Mouse (Mus musculus): Measurements from ENCODE around the gene Kif14. TPM values are rescaled to one million over a fixed set of nuclear protein-coding genes. Genes with fewer than 3 reads are reported as not detected.
A peak's percentile ranks its signal among the peaks of the same experiment; 100 is the strongest.

The Kif14 gene
- polyA plus RNA-seq, 1 experiment from 2014 or later: 5.4 TPM

- Histone ChIP-seq H3K27ac (no peak overlapping the region), H3K4me3 (no peak overlapping the region), H3K9me3 (no peaks in the 10 kb centered on the region), H3K4me1 (peaks cover 31% of the 10 kb centered on the region), H3K27me3 (ENCODE audit: insufficient read depth, poor library complexity, severe bottlenecking) (peaks cover 4% of the 10 kb centered on the region; the same call in 1 of the 2 replicates), H3K36me3 (no peaks in the 10 kb centered on the region)
- 89% methylated on average over 5 of the region's 5 CpGs for WGBS
- DNase-seq (ENCODE audit: low spot score): no peak
Measured at GRCm38 (mm10) chr1:136566386-136566785, 100.2 kb downstream of the Kif14 start.

- DNase-seq (ENCODE audit: low spot score): no peak
- no peaks in the 10 kb centered on the region for H3K9me3 ChIP-seq
- no peaks in the 10 kb centered on the region for H3K36me3 ChIP-seq
- H3K27me3 ChIP-seq (ENCODE audit: insufficient read depth, poor library complexity, severe bottlenecking): peaks cover 4% of the 10 kb centered on the region; the same call in 1 of the 2 replicates
- no peak overlapping the region for H3K4me3 ChIP-seq
- H3K4me1 ChIP-seq: peaks cover 18% of the 10 kb centered on the region
- WGBS: 89% methylated on average over 4 of the region's 4 CpGs
- no peak overlapping the region for H3K27ac ChIP-seq
Measured at GRCm38 (mm10) chr1:136567641-136568040, 101.5 kb downstream of the Kif14 start.

- no peak overlapping the region for H3K4me3 ChIP-seq
- DNase-seq (ENCODE audit: low spot score): no peak
- H3K36me3 ChIP-seq: no peaks in the 10 kb centered on the region
- no peak overlapping the region for H3K27ac ChIP-seq
- H3K27me3 ChIP-seq (ENCODE audit: insufficient read depth, poor library complexity, severe bottlenecking): peaks cover 4% of the 10 kb centered on the region; the same call in 1 of the 2 replicates
- no peaks in the 10 kb centered on the region for H3K9me3 ChIP-seq
- 91% methylated on average over 11 of the region's 11 CpGs for WGBS
- peaks cover 11% of the 10 kb centered on the region for H3K4me1 ChIP-seq
Measured at GRCm38 (mm10) chr1:136568738-136569194, 102.6 kb downstream of the Kif14 start.

GRCm38 (mm10) chr1:136569206-136569605 is 103.1 kb downstream of the Kif14 start:
- DNase-seq (ENCODE audit: low spot score): no peak
- WGBS: 85% methylated on average over 8 of the region's 8 CpGs

GRCm38 (mm10) chr1:136569626-136570297 is 103.6 kb downstream of the Kif14 start:
- WGBS: 29% methylated on average over 20 of the region's 20 CpGs
- H3K4me3 ChIP-seq: peak overlapping the region; percentile 48
- H3K9me3 ChIP-seq: no peaks in the 10 kb centered on the region
- H3K27ac ChIP-seq: peak overlapping the region; percentile 47
- DNase-seq (ENCODE audit: low spot score): no peak
- peaks cover 11% of the 10 kb centered on the region for H3K4me1 ChIP-seq
- H3K36me3 ChIP-seq: no peaks in the 10 kb centered on the region
- H3K27me3 ChIP-seq (ENCODE audit: insufficient read depth, poor library complexity, severe bottlenecking): peaks cover 4% of the 10 kb centered on the region; the same call in 1 of the 2 replicates

More at GRCm38 (mm10) chr1:136569206-136569605, 103.1 kb downstream of the Kif14 start:
- peaks cover 11% of the 10 kb centered on the region for H3K4me1 ChIP-seq
- H3K36me3 ChIP-seq: no peaks in the 10 kb centered on the region
- H3K4me3 ChIP-seq: no peak overlapping the region
- peaks cover 4% of the 10 kb centered on the region; the same call in 1 of the 2 replicates for H3K27me3 ChIP-seq (ENCODE audit: insufficient read depth, poor library complexity, severe bottlenecking)
- H3K27ac ChIP-seq: no peak overlapping the region
- no peaks in the 10 kb centered on the region for H3K9me3 ChIP-seq

GRCm38 (mm10) chr1:136570298-136570653 is 104.1 kb downstream of the Kif14 start:
- Histone ChIP-seq H3K4me1 (peaks cover 11% of the 10 kb centered on the region), H3K36me3 (no peaks in the 10 kb centered on the region), H3K9me3 (no peaks in the 10 kb centered on the region), H3K27me3 (ENCODE audit: insufficient read depth, poor library complexity, severe bottlenecking) (peaks cover 4% of the 10 kb centered on the region; the same call in 1 of the 2 replicates), H3K4me3 (peak overlapping the region; percentile 48), H3K27ac (peak overlapping the region; percentile 47)
- WGBS: 4% methylated on average over 13 of the region's 13 CpGs
- DNase-seq (ENCODE audit: low spot score): no peak

- 79% methylated on average over 9 of the region's 9 CpGs for WGBS
- H3K27me3 ChIP-seq (ENCODE audit: insufficient read depth, poor library complexity, severe bottlenecking): peaks cover 4% of the 10 kb centered on the region; the same call in 1 of the 2 replicates
- peaks cover 11% of the 10 kb centered on the region for H3K4me1 ChIP-seq
- H3K27ac ChIP-seq: 0 out of 2 replicates have a peak overlapping the region, but pooled peaks have one; percentile 16
- H3K36me3 ChIP-seq: no peaks in the 10 kb centered on the region
- DNase-seq (ENCODE audit: low spot score): no peak
- no peaks in the 10 kb centered on the region for H3K9me3 ChIP-seq
- H3K4me3 ChIP-seq: no peak overlapping the region
Measured at GRCm38 (mm10) chr1:136570976-136571375, 104.8 kb downstream of the Kif14 start.

GRCm38 (mm10) chr1:136571530-136571929 is 105.4 kb downstream of the Kif14 start:
- 83% methylated on average over 10 of the region's 10 CpGs for WGBS
- H3K4me1 ChIP-seq: peaks cover 11% of the 10 kb centered on the region
- H3K27ac ChIP-seq: no peak overlapping the region
- H3K27me3 ChIP-seq (ENCODE audit: insufficient read depth, poor library complexity, severe bottlenecking): peaks cover 4% of the 10 kb centered on the region; the same call in 1 of the 2 replicates
- no peak for DNase-seq (ENCODE audit: low spot score)
- H3K9me3 ChIP-seq: no peaks in the 10 kb centered on the region
- no peak overlapping the region for H3K4me3 ChIP-seq
- H3K36me3 ChIP-seq: no peaks in the 10 kb centered on the region

- no peaks in the 10 kb centered on the region for H3K9me3 ChIP-seq
- peak; percentile 76 for DNase-seq (ENCODE audit: low spot score)
- no peak overlapping the region for H3K27ac ChIP-seq
- WGBS: 28% methylated on average over 16 of the region's 16 CpGs
- H3K36me3 ChIP-seq: no peaks in the 10 kb centered on the region
- peak overlapping the region; percentile 25; the same call in 1 of the 2 replicates for H3K4me3 ChIP-seq
- H3K4me1 ChIP-seq: peaks cover 9% of the 10 kb centered on the region
- 0 out of 2 replicates have a peak, but pooled peaks cover 4% of the 10 kb centered on the region for H3K27me3 ChIP-seq (ENCODE audit: insufficient read depth, poor library complexity, severe bottlenecking)
Measured at GRCm38 (mm10) chr1:136577890-136578663, 111.9 kb downstream of the Kif14 start.

- DNase-seq (ENCODE audit: low spot score): no peak
- Histone ChIP-seq H3K36me3 (no peaks in the 10 kb centered on the region), H3K27me3 (ENCODE audit: insufficient read depth, poor library complexity, severe bottlenecking) (0 out of 2 replicates have a peak, but pooled peaks cover 4% of the 10 kb centered on the region), H3K4me3 (no peak overlapping the region), H3K4me1 (peaks cover 9% of the 10 kb centered on the region), H3K9me3 (no peaks in the 10 kb centered on the region), H3K27ac (no peak overlapping the region)
- WGBS: 71% methylated on average over 14 of the region's 14 CpGs
Measured at GRCm38 (mm10) chr1:136579360-136579759, 113.2 kb downstream of the Kif14 start.

- H3K27me3 ChIP-seq (ENCODE audit: insufficient read depth, poor library complexity, severe bottlenecking): 0 out of 2 replicates have a peak, but pooled peaks cover 4% of the 10 kb centered on the region
- no peak overlapping the region for H3K4me3 ChIP-seq
- DNase-seq (ENCODE audit: low spot score): no peak
- H3K27ac ChIP-seq: no peak overlapping the region
- 88% methylated on average over 8 of the region's 8 CpGs for WGBS
- H3K36me3 ChIP-seq: no peaks in the 10 kb centered on the region
- no peaks in the 10 kb centered on the region for H3K9me3 ChIP-seq
- H3K4me1 ChIP-seq: peaks cover 9% of the 10 kb centered on the region
Measured at GRCm38 (mm10) chr1:136580266-136580665, 114.1 kb downstream of the Kif14 start.

Data from heart, embryonic 10.5 days (tissue).